Mouse (Mus musculus) C2C12 (cell line): ENCODE results near the gene Tcte1.

Source experiments
- CTCF ChIP-seq: IDR thresholded peaks from one replicate; pipeline ENCODE4 v1.5.1; 2011; ENCODE audit not compliant: control insufficient read depth, insufficient read depth, insufficient read length
- FOSL1 ChIP-seq: IDR thresholded peaks from one replicate; pipeline ENCODE4 v1.8.0; 2011; ENCODE audit warnings: mild to moderate bottlenecking, low read length; ENCODE audit not compliant: poor library complexity, insufficient read depth, severe bottlenecking
- MAX ChIP-seq: IDR thresholded peaks from one replicate; pipeline ENCODE4 v1.6.1; 2011; ENCODE audit warnings: mild to moderate bottlenecking, control low read depth
- MYOD1 ChIP-seq: IDR thresholded peaks from one replicate; pipeline ENCODE4 v1.6.1; 2011; ENCODE audit warnings: low read depth; ENCODE audit not compliant: control insufficient read depth, insufficient read length
- MYOG ChIP-seq: IDR thresholded peaks from one replicate; pipeline ENCODE4 v1.6.1; 2011; ENCODE audit not compliant: control insufficient read depth, insufficient read length; ENCODE audit errors: extremely low read depth
- USF1 ChIP-seq: IDR thresholded peaks from one replicate; pipeline ENCODE4 v1.6.1; 2011; ENCODE audit warnings: low read depth, mild to moderate bottlenecking, control low read depth, moderate library complexity

DNA sequence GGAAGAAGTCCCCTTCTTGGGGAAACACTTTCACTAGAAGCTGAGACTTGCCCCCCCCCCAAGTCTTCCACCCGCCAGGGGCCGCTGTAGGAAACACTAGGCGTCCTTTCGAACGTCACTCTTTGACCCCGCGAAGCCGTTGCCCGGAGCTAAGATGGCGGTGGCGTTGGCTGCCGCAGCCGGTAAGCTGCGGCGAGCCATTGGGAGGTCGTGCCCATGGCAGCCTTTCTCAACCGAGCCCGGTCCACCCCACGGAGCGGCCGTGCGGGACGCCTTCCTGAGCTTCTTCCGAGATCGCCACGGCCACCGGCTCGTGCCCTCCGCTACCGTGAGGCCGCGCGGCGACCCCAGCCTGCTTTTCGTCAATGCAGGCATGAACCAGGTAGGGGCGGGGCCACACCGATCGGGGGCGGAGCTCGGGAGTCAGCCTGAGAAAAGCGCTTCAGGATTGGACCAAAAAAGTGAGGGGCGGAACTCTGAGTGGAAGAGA, 16.5 kb upstream of the Tcte1 start, which contains the start of gene Aars2:
- TF ChIP-seq CTCF (peak; percentile 62), MAX (no peak), USF1 (no peak), MYOD1 (no peak), FOSL1 (no peak), MYOG (no peak)
